Mouse (Mus musculus) CD4-positive, CD25-positive, alpha-beta regulatory T cell (primary cell): ENCODE data around the gene Raver1. TPM values are rescaled to one million over a fixed set of nuclear protein-coding genes. Genes with fewer than 3 reads are reported as not detected.

ENCODE experiments used
- polyA plus RNA-seq: library from polyadenylated mRNA; unstranded; fragments of 100-300 nt; shearing (Covaris generic); gene quantifications from one replicate; pipeline ENCODE4 v1.2.1, GENCODE M21; 2017

Raver1 gene
- polyA plus RNA-seq, result 80.5 TPM

DNA sequence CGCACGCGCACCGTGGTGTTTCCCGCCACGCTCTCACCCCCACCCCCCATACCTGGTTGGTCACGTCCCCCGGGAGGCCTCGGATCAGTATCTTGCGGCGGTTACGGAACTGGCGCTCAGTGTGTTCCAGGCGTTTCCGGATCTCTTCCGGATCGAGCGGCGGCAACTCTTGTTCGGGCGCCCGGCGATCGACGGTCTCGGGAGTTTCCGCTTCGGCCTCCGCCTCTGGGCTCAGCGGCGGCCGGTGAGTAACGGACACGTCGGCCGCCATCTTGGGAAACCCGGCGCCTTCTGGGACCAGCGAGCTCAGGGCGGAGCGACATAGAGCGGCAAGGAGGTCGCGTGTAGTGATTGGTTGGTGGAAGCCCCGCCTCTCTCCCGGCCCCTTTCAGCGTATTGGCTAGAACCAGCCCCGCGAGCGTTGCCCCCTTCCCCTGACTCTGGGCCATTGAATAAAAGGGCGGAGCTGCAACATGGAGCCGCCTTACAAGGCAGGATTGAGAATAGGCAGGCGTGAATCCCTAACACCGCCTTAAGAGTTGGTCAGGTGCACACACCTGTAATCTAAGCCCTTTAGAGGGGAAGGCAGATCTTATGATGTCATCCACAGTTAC is at the start of gene Raver1, which contains the start of gene Gm38431:
Gene Raver1, minus strand, starts transcription at position 302 of the 614 bp plus-strand sequence.
Gene Gm38431, minus strand, starts transcription at position 291 of the 614 bp plus-strand sequence.

DNA sequence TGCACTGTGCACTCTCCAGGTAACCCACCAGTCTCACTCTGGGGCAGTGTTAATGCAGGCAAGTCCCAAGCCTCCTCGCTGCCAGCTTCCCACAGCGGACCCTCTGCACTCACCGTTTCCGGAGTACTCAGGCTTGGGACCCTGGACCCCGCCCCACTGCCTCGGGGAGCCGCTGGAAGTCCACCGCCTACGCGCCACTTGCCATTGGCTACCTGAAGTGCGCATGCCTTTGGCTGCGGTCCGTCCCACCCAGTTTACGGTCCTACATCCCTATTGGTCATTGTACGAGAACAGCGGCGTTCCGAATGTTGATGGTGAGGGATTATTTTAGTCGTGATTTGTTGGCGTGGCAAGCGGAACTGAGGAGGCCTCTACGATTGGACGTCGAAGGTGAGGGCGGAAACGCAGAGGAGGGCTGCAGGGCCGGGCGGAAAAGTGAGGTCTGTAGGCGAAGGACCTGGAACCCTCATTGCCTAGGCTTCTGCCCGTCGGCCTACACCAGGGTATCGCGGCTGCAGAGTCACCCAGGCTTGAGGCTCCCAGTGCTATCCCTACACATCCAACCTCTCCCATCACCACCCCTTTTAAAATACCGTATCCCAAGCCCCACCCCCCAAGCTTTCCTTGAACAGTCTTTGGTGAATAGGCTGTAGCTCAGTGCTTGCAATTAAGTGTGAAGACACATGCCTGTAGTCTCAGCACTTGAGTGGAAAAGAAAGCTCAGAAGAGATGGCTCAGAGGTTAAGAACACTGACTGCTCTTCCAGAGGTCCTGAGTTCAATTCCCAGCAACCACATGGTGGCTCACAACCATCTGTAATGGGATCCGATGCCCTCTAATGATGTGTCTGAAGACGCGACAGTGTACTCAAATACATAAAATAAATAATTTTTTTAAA is 39.5 kb upstream of the Raver1 start, which contains the start of gene Tyk2:
Gene Tyk2, minus strand, starts transcription at position 185 of the 898 bp plus-strand sequence.

DNA sequence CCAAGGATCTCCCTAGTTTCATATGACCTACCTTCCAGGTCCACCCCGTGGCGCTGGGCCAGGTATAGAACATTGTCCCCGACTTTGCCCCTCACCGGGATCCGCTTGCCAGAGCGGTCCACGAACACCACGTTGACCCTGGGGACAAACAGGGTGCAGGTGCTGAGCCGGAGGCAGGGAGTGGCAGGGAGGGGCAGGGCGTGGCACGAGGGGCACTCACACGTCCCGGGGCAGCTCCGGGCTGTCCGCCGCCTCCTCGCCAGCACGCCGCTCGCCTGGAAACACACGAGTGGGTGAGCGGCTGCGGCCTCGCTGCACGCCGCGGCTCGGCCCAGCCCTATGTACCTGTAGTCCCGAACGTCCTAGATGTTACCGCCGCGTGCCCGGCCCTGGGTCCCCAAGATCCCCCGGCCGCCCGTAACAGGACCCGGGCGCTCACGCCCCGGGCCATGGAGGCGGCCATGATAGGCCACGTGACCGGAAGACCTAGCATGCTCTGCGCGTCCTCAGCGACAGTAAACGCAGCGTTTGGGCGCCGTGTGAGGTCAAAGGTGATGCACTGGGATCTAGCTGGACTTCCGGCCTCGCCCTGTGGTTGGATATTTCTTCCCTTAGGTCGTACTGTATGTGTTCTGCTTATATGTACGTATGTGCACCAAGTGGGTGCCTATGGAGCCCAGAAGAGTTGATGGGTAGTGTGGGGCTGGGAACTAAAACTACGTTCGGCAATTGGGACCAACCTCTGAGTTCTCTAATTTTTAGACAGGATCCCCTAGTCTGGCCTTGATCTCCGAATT is 18.6 kb downstream of the Raver1 start, which contains the start of the genes Gm49373 and Fdx1l:
Gene Gm49373, minus strand, starts transcription at position 53 of the 797 bp plus-strand sequence.
Gene Fdx1l, minus strand, starts transcription at position 571 of the 797 bp plus-strand sequence.

DNA sequence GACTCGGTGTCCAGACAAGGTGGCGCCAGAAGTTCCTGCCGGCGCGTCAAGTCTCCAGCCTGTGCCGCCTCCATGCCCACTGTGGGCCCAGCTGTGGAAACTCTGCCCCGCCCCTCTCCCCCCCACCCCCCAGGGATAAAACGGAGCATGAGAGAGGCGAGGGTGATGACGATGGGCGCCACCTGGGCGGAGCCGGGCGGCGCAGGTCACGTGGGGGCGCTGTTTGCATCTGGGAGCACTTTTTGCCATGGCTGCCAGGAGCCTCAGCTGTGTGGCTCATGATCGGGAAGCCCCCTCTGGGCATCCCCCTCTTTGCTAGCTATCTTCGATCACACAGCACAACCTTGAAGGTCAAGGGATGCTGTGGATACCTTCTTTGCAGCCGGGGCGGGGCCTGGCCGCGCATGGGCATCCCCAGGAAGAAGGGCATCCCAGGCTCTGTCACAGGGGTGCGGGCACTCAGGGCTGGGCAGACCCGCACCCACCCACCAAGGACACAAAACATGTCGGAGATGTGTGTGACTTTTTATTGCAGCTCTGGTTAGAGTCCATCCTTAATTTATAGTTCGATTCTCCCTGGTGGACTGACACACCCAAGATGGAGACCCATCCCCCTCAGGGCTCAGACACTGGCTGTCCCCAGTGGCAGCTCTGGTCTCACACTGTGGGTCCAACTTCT is 24.7 kb downstream of the Raver1 start, which contains the start of gene Zglp1:
Gene Zglp1, minus strand, starts transcription at position 88 of the 679 bp plus-strand sequence.

DNA sequence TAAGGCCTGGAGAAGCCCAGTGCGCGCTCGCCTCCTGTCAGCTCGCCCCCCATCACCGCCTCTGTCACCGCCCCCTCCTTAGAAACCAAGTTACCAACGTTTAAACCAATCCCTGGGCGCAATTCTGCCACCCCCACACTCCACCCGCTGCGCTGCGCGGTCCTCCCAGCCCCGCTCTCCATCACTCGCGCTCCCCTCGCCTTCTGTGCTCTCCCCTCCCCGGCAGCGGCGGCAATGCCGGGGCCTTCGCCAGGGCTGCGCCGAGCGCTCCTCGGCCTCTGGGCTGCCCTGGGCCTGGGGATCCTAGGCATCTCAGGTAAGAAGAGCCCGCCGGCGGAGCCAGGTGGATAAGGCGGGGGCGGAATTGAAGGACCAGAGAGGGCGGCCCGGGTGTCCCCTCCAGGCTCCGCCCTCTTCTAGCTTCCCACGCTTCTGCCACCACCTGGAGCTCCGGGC is 59.9 kb downstream of the Raver1 start, which contains the start of gene Icam5:
Gene Icam5, plus strand, starts transcription at position 178 of the 456 bp plus-strand sequence.

GRCm38 (mm10) chr9:21029291-21030054 is 62.3 kb downstream of the Raver1 start, which contains the start of gene Icam4:
Gene Icam4 (plus strand): TSS chr9:21029373.

Other genes starting within 250 kb of the Raver1 start
- 68.7 TPM for gene A230050P20Rik, start 223.4 kb downstream of the Raver1 start, polyA plus RNA-seq
- 4.1 TPM for gene Angptl6, start 212.3 kb downstream of the Raver1 start, polyA plus RNA-seq
- 87.3 TPM for gene Ppan, start 203.8 kb downstream of the Raver1 start, polyA plus RNA-seq
- gene Eif3g, start 193.4 kb downstream of the Raver1 start, polyA plus RNA-seq, result 290 TPM
- gene Dnmt1, start 132.1 kb downstream of the Raver1 start, polyA plus RNA-seq, result 72.9 TPM
- gene S1pr2, start 115.2 kb downstream of the Raver1 start, polyA plus RNA-seq, result 14.9 TPM
- 112 TPM for gene Mrpl4, start 89.3 kb downstream of the Raver1 start, polyA plus RNA-seq
- 66.0 TPM for gene Icam1, start 76.0 kb downstream of the Raver1 start, polyA plus RNA-seq
- 1.2 TPM for gene Icam4, start 62.6 kb downstream of the Raver1 start, polyA plus RNA-seq
- gene Icam5, start 59.9 kb downstream of the Raver1 start, polyA plus RNA-seq, result 0.83 TPM
- gene Zglp1, start 24.9 kb downstream of the Raver1 start, polyA plus RNA-seq, result 0.20 TPM
- 0.24 TPM for gene Gm49373, start 18.9 kb downstream of the Raver1 start, polyA plus RNA-seq
- gene Fdx1l, start 18.4 kb downstream of the Raver1 start, polyA plus RNA-seq, result 37.0 TPM
- 4.2 TPM for gene Gm38431, start within 50 bp of the Raver1 start, polyA plus RNA-seq
- gene Tyk2, start 39.2 kb upstream of the Raver1 start, polyA plus RNA-seq, result 71.5 TPM
- gene Cdc37, start 58.0 kb upstream of the Raver1 start, polyA plus RNA-seq, result 324 TPM
- gene Pde4a, start 73.7 kb upstream of the Raver1 start, polyA plus RNA-seq, result 1.3 TPM
- 66.8 TPM for gene Keap1, start 147.4 kb upstream of the Raver1 start, polyA plus RNA-seq
- 0.07 TPM for gene S1pr5, start 156.4 kb upstream of the Raver1 start, polyA plus RNA-seq
- gene Atg4d, start 173.3 kb upstream of the Raver1 start, polyA plus RNA-seq, result 75.3 TPM
- gene Kri1, start 196.0 kb upstream of the Raver1 start, polyA plus RNA-seq, result 30.0 TPM
- gene Cdkn2d, start 199.4 kb upstream of the Raver1 start, polyA plus RNA-seq, result 143 TPM
- 3.5 TPM for gene Ap1m2, start 220.3 kb upstream of the Raver1 start, polyA plus RNA-seq
- gene Slc44a2, start 228.7 kb upstream of the Raver1 start, polyA plus RNA-seq, result 568 TPM